Mouse (Mus musculus) c-Kit-positive CD71-negative TER-119-negative erythroid progenitor cells, embryonic 14.5 days (primary cell): ENCODE results near the gene Blvrb.
"Not testable (repeated sequence)": the region's sequence is repeated elsewhere in the genome, so short reads cannot be mapped to it uniquely, and the experiment has no call there.

ENCODE experiments used
- DNase-seq: peaks from one replicate; pipeline ENCODE4 v3.0.0-alpha.2; 2013; ENCODE audit warnings: low read depth

Gene Blvrb

GRCm38 (mm10) chr7:27483860-27484259, 36.1 kb downstream of the Blvrb start:
- DNase-seq = no peak

GRCm38 (mm10) chr7:27486102-27486769, 38.5 kb downstream of the Blvrb start:
- peak; percentile 53 for DNase-seq

GRCm38 (mm10) chr7:27486770-27487697, 39.3 kb downstream of the Blvrb start, which contains the start of gene Sertad1:
TSS of gene Sertad1 (plus strand) at chr7:27486910.
- DNase-seq = peak; percentile 99

GRCm38 (mm10) chr7:27487740-27488268, 40.0 kb downstream of the Blvrb start:
- DNase-seq = no peak

- DNase-seq = no peak
Measured at GRCm38 (mm10) chr7:27489270-27489869, 41.6 kb downstream of the Blvrb start.

- DNase-seq = no peak
Measured at GRCm38 (mm10) chr7:27490227-27490542, 42.4 kb downstream of the Blvrb start.

GRCm38 (mm10) chr7:27490543-27491329, 43.0 kb downstream of the Blvrb start:
- peak; percentile 82 for DNase-seq

GRCm38 (mm10) chr7:27491856-27492255, 44.1 kb downstream of the Blvrb start:
- no peak for DNase-seq

GRCm38 (mm10) chr7:27493022-27493421, 45.2 kb downstream of the Blvrb start:
- no peak for DNase-seq

GRCm38 (mm10) chr7:27493450-27493849, 45.7 kb downstream of the Blvrb start:
- DNase-seq = no peak

GRCm38 (mm10) chr7:27494659-27495367, 47.0 kb downstream of the Blvrb start:
- not testable (repeated sequence) for DNase-seq

- no peak for DNase-seq
Measured at GRCm38 (mm10) chr7:27499036-27499435, 51.3 kb downstream of the Blvrb start, which contains the start of gene Prx. TSS of gene Prx (plus strand) at chr7:27499324.

- no peak for DNase-seq
Measured at GRCm38 (mm10) chr7:27501620-27502019, 53.8 kb downstream of the Blvrb start.

GRCm38 (mm10) chr7:27506765-27507370, 59.1 kb downstream of the Blvrb start:
- no peak for DNase-seq

- DNase-seq = peak; percentile 98
Measured at GRCm38 (mm10) chr7:27507711-27508647, 60.2 kb downstream of the Blvrb start.

- DNase-seq = peak; percentile 63
Measured at GRCm38 (mm10) chr7:27508648-27509005, 60.8 kb downstream of the Blvrb start.

- DNase-seq = no peak
Measured at GRCm38 (mm10) chr7:27510809-27511208, 63.0 kb downstream of the Blvrb start.

GRCm38 (mm10) chr7:27514961-27515360, 67.2 kb downstream of the Blvrb start:
- DNase-seq = no peak
